Mouse (Mus musculus): ENCODE data around the gene Ncapd3.

GRCm38 (mm10) chr9:27136651-27137050 is 106.7 kb downstream of the Ncapd3 start:
- TF ChIP-seq CTCF (IDR thresholded peaks at IDR 0.05; ENCODE audit: low read depth) (no peak), EP300 (IDR thresholded peaks at IDR 0.05; ENCODE audit: low read depth) (no peak)
